Mouse (Mus musculus): ENCODE results near the gene Capzb. TPM values are rescaled to one million over a fixed set of nuclear protein-coding genes. Genes with fewer than 3 reads are reported as not detected.

Gene Capzb
- total and polyA plus RNA-seq, 3 experiments: 103 to 354 TPM; not detected in 1

DNA sequence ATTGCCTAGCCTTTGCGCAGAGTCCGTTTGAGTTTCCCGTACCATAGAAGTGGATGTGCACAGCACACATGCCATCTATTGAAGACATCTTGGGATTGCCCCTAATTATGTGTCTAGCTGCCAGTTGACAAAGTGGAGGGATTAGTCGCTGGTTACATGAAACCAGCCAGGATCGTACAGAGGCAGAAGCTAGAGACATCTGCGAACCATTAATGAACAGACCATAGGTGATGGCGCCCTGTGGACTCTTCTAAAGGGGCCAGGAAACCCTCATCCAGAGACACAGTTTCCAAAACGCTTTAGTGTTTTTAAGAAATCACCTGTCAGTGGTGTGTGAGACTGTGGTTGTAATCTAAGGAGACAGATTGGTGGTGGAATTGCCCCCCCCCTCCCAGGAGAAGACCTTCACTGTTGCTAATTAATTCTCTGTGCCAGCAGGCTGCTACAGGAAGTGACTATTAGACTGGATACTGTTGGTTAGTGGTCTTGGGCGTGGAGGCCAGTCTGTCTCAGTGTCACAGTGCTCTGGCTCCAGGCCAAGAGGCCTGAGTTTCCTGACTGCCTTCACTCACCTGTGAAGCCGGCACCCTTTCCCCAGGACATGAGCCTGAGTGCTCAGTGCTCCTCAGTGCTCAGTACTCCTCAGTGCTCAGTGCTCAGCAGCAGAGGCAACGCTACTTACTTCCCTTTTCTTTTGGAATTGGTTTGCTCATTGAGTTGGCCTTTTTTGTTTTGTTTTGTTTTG lies 37.8 kb downstream of the Capzb start:
- H3K4me3 ChIP-seq (ENCODE audit: control insufficient read depth in 1 of 2, insufficient read depth in 1 of 2, low read depth in 2 of 2, low read length in 2 of 2): no peak overlapping the region
- no peaks in the 10 kb centered on the region for H3K27me3 ChIP-seq (ENCODE audit: control insufficient read depth in 1 of 2, insufficient read depth in 2 of 2, low read length in 2 of 2)
- peaks cover 0 to 3% of the 10 kb centered on the region in 2 experiments; a peak in 1 of 4 replicates for H3K36me3 ChIP-seq (ENCODE audit: control insufficient read depth in 1 of 2, insufficient read depth in 2 of 2, low read length in 2 of 2)
- H3K27ac ChIP-seq (ENCODE audit: control insufficient read depth, low read depth, low read length): no peak overlapping the region
- H3K4me1 ChIP-seq (ENCODE audit: control insufficient read depth in 1 of 2, insufficient read depth in 2 of 2, low read length in 2 of 2): no peaks in the 10 kb centered on the region
- no peak for DNase-seq (ENCODE audit: low read depth, low spot score)
- TF ChIP-seq POLR2A (IDR thresholded peaks at IDR 0.05; ENCODE audit: control insufficient read depth in 1 of 2, insufficient read depth in 1 of 2, low read depth in 1 of 2, low read length in 2 of 2, poor library complexity in 1 of 2) (no peak), GABPA (IDR thresholded peaks at IDR 0.05; ENCODE audit: low read depth, low read length) (no peak)
- peaks cover 33% of the 10 kb centered on the region for H3K79me2 ChIP-seq (ENCODE audit: control insufficient read depth, insufficient read depth, low read length, poor library complexity)
- no peak overlapping the region for H3K9ac ChIP-seq (ENCODE audit: control insufficient read depth, low read depth, low read length, poor library complexity, severe bottlenecking)
- H3K9me3 ChIP-seq (replicated peaks; ENCODE audit: insufficient read depth, low read length): no peaks in the 10 kb centered on the region

DNA sequence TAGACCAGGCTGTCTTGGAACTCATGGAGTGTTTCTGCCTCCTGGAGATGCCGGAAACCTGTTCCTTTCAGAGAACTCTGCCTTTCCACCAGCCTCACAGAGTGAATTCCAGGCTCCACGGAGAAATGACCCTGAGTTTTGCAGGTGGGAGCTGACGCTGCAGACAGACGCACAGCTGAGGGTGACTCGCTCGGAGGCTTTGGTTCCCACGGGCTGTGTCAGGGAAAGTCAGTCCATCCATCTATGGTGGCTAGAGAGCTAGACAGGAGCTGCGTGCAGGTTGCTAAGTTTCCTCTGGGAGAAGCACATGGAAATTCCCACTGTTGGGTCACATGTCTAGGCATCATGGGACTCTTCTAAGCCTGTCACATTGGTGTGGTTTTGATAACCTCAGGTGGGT lies 38.5 kb downstream of the Capzb start:
- no peaks in the 10 kb centered on the region for H3K9me3 ChIP-seq (replicated peaks; ENCODE audit: insufficient read depth, low read length)
- no peak for DNase-seq (ENCODE audit: low read depth, low spot score)
- TF ChIP-seq HCFC1 (IDR thresholded peaks at IDR 0.05; ENCODE audit: low read depth, low read length) (no peak), MAX (IDR thresholded peaks at IDR 0.05; ENCODE audit: low read length) (no peak), MXI1 (IDR thresholded peaks at IDR 0.05; ENCODE audit: low read depth, low read length) (no peak), USF2 (IDR thresholded peaks at IDR 0.05; ENCODE audit: borderline replicate concordance in 1 of 2, insufficient read depth in 1 of 2, low read depth in 1 of 2, low read length in 2 of 2) (no peak), SMC3 (IDR thresholded peaks at IDR 0.05; ENCODE audit: low read depth, low read length) (no peak), MAZ (IDR thresholded peaks at IDR 0.05; ENCODE audit: low read depth, low read length) (no peak), CTCF (IDR thresholded peaks at IDR 0.05 in 2 of 3, conservative IDR thresholded peaks at IDR 0.05 in 1 of 3; ENCODE audit: control insufficient read depth in 1 of 3, insufficient read depth in 1 of 3, low read depth in 2 of 3, low read length in 3 of 3, poor library complexity in 1 of 3, severe bottlenecking in 1 of 3) (no peak), MYC (IDR thresholded peaks at IDR 0.05; ENCODE audit: low read depth, low read length) (no peak), NRF1 (IDR thresholded peaks at IDR 0.05; ENCODE audit: insufficient read depth, low read depth, low read length, poor library complexity, severe bottlenecking) (no peak), TBP (IDR thresholded peaks at IDR 0.05; ENCODE audit: low read depth, low read length) (no peak)
- H3K4me1 ChIP-seq (ENCODE audit: control insufficient read depth in 1 of 2, insufficient read depth in 2 of 2, low read length in 2 of 2): no peaks in the 10 kb centered on the region
- H3K27me3 ChIP-seq (ENCODE audit: control insufficient read depth in 1 of 2, insufficient read depth in 2 of 2, low read length in 2 of 2): no peaks in the 10 kb centered on the region
- no peak overlapping the region for H3K27ac ChIP-seq (ENCODE audit: control insufficient read depth, low read depth, low read length)
- no peak overlapping the region for H3K9ac ChIP-seq (ENCODE audit: control insufficient read depth, low read depth, low read length, poor library complexity, severe bottlenecking)
- peaks cover 34% of the 10 kb centered on the region for H3K79me2 ChIP-seq (ENCODE audit: control insufficient read depth, insufficient read depth, low read length, poor library complexity)
- peaks cover 0 to 3% of the 10 kb centered on the region in 2 experiments; a peak in 1 of 4 replicates for H3K36me3 ChIP-seq (ENCODE audit: control insufficient read depth in 1 of 2, insufficient read depth in 2 of 2, low read length in 2 of 2)
- H3K4me3 ChIP-seq (ENCODE audit: control insufficient read depth in 1 of 2, insufficient read depth in 1 of 2, low read depth in 2 of 2, low read length in 2 of 2): no peak overlapping the region

DNA sequence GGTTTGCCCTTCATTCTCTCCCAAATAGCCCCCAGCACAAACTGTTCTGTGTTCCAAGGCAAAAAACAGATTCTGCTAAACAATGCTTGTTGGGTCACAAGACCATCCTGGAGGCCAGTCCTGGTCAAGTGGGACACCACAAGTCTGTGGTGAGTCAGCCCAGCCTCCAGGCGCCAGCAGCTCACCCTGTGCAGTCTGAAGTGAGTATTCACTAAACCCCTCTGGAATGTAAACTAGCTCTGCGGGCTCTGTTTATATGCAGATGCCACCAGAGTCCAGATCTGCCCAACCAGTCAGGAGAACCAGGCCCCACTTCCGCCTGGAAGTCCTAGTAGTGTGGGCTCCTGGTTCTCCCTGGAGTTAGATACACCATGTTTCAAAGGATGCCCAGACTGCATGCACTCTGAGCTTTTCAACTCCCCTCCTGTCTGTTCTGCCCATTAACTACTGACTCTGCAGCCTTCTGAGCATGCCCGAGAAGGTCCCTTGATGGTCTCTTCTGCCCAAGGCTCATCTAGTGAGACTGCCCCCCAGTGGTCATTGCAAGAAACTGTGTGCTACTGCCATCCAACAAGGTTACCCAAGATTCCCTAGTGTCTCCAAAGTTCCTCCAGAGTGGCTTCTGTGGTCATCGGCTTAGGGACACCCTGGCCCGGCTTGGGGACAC lies 39.9 kb downstream of the Capzb start:
- Histone ChIP-seq H3K4me1 (ENCODE audit: control insufficient read depth in 1 of 2, insufficient read depth in 2 of 2, low read length in 2 of 2) (no peaks in the 10 kb centered on the region), H3K79me2 (ENCODE audit: control insufficient read depth, insufficient read depth, low read length, poor library complexity) (peaks cover 38% of the 10 kb centered on the region), H3K9me3 (replicated peaks; ENCODE audit: insufficient read depth, low read length) (no peaks in the 10 kb centered on the region), H3K36me3 (ENCODE audit: control insufficient read depth in 1 of 2, insufficient read depth in 2 of 2, low read length in 2 of 2) (peaks cover 0 to 3% of the 10 kb centered on the region in 2 experiments; a peak in 1 of 4 replicates), H3K27me3 (ENCODE audit: control insufficient read depth in 1 of 2, insufficient read depth in 2 of 2, low read length in 2 of 2) (no peaks in the 10 kb centered on the region), H3K27ac (ENCODE audit: control insufficient read depth, low read depth, low read length) (no peak overlapping the region), H3K4me3 (ENCODE audit: control insufficient read depth in 1 of 2, insufficient read depth in 1 of 2, low read depth in 2 of 2, low read length in 2 of 2) (no peak overlapping the region), H3K9ac (ENCODE audit: control insufficient read depth, low read depth, low read length, poor library complexity, severe bottlenecking) (no peak overlapping the region)
- DNase-seq (ENCODE audit: low read depth, low spot score): peak; percentile 81
- TF ChIP-seq RCOR1 (IDR thresholded peaks at IDR 0.05; ENCODE audit: low read depth, low read length) (no peak), MAFK (IDR thresholded peaks at IDR 0.05; ENCODE audit: borderline replicate concordance, low read depth, low read length) (no peak), CTCF (IDR thresholded peaks at IDR 0.05 in 2 of 3, conservative IDR thresholded peaks at IDR 0.05 in 1 of 3; ENCODE audit: control insufficient read depth in 1 of 3, insufficient read depth in 1 of 3, low read depth in 2 of 3, low read length in 3 of 3, poor library complexity in 1 of 3, severe bottlenecking in 1 of 3) (peak; percentile 75 to 81 (median 80)), CHD2 (IDR thresholded peaks at IDR 0.05; ENCODE audit: low read length) (no peak), MYB (IDR thresholded peaks at IDR 0.05; ENCODE audit: low read depth, low read length) (no peak), ELF1 (IDR thresholded peaks at IDR 0.05; ENCODE audit: low read depth, low read length) (no peak), USF2 (IDR thresholded peaks at IDR 0.05; ENCODE audit: borderline replicate concordance in 1 of 2, insufficient read depth in 1 of 2, low read depth in 1 of 2, low read length in 2 of 2) (no peak), SMC3 (IDR thresholded peaks at IDR 0.05; ENCODE audit: low read depth, low read length) (peak; percentile 67), HCFC1 (IDR thresholded peaks at IDR 0.05; ENCODE audit: low read depth, low read length) (no peak), JUND (IDR thresholded peaks at IDR 0.05; ENCODE audit: low read depth, low read length) (no peak), EP300 (IDR thresholded peaks at IDR 0.05; ENCODE audit: low read depth in 1 of 2, low read length in 2 of 2) (no peak), MAZ (IDR thresholded peaks at IDR 0.05; ENCODE audit: low read depth, low read length) (no peak), NRF1 (IDR thresholded peaks at IDR 0.05; ENCODE audit: insufficient read depth, low read depth, low read length, poor library complexity, severe bottlenecking) (peak; percentile 68), BHLHE40 (IDR thresholded peaks at IDR 0.05; ENCODE audit: borderline replicate concordance, low read depth, low read length) (no peak), GATA1 (IDR thresholded peaks at IDR 0.05; ENCODE audit: low read depth, low read length) (no peak), RAD21 (IDR thresholded peaks at IDR 0.05; ENCODE audit: low read depth, low read length) (peak; percentile 41)
